Mouse (Mus musculus) right cerebral cortex, adult 2 months (tissue): ENCODE data around the gene Mgat5.

ENCODE experiments used
- DNase-seq, 2 experiments: peaks; one replicate each; pipeline ENCODE4 v3.0.0; 2021 to 2022; ENCODE audit warnings: low spot score in 2 of 2

Gene Mgat5

DNA sequence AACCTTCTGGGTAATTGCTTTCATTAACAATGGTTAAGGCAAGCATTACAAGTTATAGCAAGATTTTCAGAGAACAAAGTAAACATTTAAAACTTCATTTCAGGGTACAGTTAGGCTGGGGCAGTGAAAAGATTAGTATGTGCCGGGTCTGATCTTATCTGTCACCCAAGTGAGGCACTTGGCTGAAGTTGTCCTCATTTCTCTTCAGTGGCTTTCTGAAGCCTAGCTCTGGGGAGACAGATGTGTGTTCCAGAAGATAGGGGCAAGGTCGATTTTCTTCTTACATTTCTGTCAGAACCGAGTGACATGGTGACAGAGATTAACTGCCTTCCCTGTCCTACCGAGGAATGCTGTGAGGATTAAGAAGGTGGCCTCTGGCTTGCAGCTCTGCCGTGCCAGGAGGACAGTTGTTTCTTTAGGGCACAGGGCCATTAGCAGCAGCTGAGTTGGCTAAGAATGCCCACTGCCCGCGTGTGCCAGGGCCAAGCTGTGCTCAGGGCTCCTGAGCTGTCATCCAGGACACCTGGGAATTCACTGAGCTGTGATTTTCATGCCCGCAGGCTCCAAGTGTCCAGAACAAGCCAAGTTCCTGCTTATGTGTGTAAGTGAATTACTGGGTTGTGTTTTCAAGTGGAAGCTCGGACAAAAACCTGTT, 134.1 kb downstream of the Mgat5 start:
- no peak for DNase-seq

DNA sequence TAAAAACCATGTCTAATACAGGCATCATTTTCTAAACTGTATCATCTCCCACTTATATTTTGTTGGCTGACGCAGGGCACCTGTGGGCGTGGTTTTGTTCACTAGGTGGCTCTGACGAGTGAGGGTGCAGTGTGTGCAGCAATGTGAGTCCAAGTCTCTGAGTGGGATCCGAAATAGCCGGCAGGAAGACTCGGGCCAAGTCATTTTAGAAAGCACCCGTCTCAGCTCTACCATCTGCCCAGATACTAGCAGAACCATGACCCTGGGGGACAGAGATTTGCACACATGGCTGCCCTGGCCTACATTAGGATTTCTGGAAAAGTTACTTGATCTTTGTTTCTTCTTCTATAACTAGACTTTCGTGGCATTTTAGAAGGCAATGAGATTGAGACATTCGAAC, 135.5 kb downstream of the Mgat5 start:
- DNase-seq = no peak

DNA sequence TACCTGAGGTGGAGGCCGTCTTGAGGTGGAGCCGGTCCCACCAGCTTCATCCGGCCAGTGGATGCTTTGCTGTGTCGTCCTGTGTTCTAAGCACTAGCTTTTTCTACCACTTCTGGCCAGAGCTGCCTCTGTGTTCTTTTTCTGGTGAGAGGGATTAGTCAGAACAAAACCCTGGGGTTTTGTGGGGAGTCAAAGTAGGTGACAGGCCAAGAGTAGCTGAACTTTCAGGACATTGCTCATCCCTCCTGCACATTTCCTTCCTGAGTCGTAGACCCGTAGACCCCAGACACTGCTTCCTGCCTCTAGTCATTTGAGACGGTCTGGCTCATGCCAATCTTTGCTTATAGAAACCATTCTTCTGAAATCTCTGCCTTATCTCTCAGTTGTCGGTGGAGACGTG, 140.1 kb downstream of the Mgat5 start:
- no peak for DNase-seq

DNA sequence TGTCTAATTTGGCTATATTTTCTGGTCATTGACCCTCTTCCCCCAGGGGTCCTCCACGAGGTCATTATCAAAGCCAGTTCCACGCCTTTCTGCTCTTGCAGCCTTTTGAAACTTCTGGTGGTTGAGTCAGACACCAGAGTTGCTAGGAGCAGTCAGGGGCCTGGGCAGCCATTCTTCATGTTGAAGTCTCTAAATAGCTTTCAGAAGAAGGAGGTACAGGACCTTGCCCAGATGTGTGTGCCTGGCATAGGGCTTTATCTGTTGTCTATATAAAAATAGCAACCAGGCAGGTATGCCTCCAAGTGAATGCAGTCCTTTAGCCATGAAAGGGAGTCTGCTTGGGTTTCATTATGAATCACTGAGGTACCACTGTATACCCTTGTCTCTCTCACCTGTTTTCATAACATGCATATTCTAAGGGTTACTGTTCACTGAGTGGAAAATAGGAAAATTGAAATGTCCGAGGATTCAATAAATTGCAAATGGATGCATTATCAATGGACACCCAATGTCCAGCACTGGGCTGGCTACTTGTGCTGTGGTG, 141.9 kb downstream of the Mgat5 start:
- DNase-seq = no peak

DNA sequence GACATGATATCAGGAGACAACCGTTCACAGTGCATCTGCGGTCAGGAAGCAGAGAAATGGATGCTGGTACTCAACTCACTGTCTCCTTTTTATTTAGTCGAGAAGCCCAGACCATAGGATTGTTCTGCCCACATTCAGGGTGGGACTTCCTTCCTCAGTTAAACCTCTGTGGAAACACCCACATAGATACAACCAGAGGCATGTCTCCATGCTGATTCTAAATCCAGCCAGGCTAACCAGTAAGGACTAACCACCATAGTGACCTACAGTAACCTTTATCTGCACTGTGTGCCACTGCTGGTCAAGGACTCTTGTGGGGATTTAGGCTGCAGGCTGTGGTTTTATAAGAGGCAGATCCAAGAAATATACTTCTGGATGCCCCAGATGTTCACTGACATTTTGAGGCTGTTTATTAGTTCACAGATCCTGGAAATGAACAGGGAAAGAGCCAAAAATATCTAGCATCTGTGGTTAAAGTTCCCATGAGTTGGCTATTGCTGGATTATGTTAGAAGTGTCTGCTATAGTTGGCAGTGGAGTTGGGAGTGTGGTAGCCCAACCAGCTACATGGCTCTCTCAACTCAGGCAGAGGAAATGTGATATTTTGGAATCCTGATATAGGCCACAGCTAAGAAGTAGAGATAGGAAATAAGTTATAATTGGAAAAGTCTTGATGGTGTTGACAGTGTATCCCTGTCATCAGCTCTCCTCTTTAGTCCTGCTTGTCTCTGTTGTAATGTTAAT, 143.2 kb downstream of the Mgat5 start:
- DNase-seq = no peak

DNA sequence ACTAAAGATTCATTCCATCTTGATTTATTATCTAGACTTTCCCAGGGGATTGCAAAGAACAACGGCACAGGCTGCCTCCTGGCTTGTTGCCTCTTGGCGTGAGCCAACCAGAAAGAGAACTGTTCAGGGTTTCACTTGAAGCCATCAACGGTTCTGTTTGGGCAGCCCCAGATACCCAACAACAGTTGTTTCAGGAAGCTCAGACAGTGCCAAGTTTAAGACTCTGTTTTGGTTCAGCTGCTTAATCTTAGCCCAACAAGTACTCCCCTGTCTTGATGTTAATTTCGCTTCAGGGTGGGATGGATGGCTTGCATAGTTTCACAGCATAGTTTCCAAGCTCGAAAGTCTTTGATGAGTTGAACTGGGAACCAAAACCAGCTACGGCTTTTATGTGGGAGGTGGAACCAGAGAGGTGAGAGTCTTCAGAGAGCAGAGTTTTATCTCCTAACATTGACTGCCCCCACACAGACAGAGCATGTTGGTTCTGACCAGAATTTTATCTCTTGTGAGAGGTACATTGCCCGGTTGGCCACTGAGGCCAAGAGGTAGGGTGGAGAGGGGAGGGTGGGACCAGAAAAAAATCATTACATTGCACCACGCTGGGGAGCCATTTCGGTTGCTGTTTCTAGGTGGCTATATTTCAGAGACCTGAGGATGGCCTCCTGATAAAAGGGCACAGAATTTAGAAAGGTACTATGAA, 144.0 kb downstream of the Mgat5 start:
- no peak for DNase-seq

DNA sequence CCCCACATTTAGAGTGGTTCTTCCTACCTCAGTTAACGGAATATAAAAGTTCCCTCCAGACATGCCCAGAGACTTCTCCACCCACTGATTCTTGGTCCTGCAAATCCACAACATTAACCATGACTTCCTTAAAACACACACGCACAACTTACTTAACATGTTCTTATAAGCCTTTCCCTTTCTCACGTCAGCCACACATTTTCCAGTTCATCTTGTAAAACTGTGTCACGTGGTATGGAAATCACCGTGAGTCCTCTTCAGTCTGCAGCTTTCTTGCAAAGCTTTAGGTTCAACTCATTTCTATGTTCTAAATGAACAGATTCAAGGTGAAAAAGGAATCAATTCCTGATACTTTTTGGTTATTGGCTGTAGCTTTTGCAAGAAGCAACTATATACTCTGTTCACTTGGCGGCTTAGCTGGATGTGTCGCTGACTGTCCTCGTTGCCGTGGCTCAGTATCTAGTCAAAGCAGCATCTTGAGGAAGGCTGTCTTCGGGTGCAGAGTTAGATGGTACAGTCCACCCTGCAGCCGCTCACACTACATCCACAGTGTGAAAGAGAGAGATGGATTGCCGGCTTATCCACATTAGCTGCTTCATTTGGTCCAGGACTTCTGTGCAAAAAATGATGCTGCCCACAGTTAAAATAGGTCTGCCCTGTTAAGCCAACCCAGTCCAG, 146.7 kb downstream of the Mgat5 start:
- DNase-seq = peak in 1 of 2 experiments; percentile 19

DNA sequence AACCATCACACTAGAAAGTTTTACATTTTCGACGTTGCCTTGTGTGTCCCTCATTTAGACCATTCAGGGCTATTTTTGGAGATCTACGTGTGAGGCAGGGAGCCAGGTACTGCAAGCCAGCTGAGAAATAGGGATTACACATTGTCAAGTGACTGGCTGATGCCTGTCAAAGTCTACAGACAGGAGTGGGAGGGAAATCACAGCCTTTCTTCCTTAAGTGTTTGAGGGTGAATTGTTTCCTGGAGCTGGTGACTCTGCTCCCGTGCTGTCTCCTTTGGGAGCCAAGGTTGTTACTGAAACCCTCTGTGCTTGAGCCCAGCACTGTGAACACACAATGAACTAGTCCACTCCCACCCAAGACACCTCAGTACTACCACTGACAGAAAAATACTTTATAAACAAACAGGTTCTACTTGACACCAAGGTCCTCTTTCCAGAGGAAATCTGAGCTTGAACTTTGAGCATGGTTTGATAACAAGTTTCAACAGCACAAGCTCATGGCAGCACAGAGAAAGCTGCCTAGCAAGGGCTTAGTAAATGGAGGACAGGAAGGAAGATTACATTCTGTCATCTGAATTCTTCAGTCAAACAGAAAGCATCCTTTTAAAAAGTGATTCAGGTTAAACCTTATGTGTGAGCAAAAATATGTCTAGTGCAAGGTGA, 147.4 kb downstream of the Mgat5 start:
- no peak for DNase-seq

DNA sequence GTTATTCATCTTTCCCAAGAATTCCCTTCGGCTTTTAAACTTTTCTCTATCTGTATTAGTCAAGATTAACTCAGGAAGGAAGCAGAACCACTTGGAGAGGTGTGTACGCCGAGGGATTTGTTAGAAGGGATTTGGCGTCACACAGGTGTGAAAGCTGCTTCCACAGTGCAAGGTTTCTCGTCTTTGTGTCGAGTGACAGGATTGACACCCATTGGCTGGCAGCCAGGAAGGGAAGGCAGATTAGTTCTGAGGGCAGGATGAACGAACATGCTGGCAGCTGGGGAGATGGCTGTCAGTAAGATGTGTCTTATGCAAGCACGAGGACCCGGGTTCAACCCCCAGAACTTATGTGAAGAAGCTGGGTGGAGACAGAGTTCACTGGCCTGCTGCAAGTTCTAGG, 148.6 kb downstream of the Mgat5 start:
- DNase-seq = no peak

DNA sequence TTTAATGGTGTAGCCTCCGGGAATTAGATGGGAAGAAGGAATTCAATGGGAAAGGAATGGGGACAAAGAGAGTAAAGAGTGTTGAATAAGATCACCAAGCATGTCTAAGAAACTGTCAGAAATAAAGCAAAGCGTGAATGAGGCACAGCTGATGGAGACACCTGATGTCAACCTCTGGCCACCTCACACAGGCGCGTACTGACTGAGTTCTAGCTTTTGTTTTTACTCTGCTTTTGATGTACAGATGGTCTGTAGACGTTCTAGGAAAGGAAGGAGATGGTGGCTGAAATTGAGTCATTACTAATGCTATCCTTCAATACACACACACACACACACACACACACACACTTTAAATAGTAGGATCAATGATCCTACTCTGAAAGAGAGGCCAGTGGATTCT, 149.3 kb downstream of the Mgat5 start:
- DNase-seq = no peak

DNA sequence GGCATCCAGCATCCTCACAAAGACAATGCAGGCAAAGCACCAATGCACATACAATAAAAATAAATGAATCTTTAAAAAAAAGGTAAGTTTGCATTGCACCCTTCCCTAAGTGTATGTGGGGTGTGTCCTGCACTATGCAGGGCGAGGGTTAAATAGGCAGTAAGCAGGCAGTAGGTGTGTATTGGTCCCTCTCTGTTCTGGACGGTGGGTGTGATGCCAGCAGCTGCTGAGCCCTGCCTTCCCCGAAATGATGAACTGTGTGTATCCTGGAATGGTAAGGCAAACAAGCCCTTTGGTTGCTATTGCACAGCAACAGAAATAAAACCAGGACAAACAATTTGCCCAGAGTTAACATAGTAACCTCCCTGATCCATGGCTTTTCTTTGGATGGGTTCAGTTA, 150.2 kb downstream of the Mgat5 start:
- DNase-seq = no peak

DNA sequence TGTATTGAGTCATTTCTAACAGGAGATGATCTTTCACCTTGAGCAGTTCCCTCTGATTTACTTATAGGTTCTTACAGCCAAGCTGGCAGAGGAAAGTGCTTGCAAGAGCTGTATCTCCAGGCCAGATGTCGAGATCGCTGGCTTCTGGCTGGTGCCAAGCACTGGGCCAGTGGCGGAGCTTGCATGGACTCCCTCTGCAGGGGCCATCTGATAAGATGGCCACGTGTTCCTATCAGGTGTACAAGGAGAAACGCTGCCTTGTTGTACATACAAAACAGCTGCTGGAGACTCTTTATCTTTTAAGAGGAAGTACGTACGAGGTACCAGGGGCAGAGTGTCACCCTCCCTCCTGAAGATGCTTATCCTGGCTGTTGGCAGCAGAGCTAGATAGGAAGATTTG, 158.8 kb downstream of the Mgat5 start:
- no peak for DNase-seq

DNA sequence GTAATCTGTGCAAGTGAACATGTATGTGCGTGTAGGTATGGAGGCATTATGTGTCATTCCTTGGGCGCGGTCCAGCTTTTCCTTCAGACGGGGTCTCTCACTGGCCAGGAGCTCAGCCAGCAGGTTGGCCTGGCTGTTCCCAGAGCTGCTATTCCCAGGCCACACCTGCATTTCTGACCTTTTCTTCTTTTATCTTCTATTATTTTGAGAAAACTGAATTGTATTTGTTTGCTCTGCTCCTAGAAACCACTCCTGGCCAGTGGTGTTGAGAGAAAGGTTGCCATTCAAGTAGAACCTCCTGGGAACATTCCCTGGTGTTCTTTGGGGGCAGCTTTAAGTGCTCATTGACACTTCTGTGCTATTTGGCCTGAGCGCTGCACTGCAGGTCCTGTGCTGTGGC, 160.9 kb downstream of the Mgat5 start:
- no peak for DNase-seq

DNA sequence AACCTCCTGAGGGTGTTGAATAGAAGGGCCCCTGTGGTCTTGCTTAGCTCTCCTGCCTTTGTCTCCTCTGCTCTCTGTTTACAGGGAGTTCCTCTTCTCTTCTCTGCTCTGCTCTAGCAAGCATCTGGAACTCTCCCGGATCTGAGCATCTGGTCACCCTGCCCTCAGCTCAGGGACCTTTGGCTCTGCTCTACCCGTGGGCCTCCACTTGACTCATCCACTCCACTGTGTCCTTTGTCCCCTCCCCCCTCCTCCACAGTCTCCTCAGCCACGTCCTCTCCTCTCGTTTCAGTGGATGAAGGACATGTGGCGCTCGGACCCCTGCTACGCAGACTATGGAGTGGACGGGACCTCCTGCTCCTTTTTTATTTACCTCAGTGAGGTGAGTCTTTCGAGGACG, 161.3 kb downstream of the Mgat5 start:
- no peak for DNase-seq

DNA sequence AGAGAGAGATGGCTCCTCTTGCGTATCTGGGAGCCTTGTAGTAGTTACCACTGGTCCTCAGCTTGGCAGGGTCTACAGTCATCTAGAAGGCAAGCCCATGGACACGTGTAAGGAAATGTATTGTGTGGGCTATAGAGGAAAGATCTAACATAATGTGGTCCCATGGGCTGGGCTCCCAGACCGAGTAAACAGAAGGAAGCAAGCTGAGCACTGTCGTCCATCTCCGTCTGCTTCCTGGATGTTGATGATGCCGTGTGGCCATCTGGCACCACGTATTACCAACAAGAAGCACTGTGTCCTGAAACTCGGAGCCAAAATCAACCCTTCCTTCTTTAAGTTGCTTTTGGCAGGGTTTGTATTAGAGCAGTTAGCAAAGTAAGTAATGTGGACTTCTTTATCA, 163.7 kb downstream of the Mgat5 start:
- DNase-seq = no peak

DNA sequence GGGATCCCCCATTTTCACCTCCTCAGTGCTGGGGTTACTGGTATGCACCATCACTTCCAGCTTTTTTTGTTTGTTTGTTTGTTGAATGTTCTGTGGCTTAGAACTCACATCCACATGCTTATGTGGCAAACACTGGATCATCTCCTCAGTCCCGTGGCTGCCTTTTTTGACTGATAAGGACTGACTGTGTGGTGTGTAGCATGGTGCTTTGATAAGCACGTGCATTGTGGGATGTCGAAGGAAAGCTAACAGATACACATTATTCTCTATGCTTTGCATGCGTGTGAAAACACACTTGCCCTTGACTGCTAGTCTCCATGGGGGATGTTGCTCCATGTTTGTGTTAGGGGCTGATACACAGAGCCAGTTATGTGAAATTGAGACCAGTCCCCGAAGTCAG, 164.7 kb downstream of the Mgat5 start:
- no peak for DNase-seq

DNA sequence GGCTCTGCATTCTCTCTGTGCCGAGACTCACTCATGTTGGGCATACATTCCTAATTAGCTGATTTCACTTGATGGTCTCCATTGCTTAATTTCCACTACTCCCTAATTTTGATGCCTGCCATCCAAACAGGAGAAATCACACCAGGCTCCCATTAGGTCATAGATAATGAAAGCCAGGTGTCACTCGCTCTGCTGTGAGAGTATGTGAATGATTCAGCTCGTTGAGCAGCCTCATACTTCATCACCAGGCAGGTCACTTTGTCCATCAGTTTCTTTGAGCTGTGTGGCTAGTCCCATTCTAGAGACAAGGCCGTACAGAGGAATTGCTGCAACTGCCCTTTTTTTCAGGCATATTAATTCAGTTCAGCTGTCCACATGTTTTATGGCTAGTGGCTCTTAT, 167.3 kb downstream of the Mgat5 start:
- no peak for DNase-seq

DNA sequence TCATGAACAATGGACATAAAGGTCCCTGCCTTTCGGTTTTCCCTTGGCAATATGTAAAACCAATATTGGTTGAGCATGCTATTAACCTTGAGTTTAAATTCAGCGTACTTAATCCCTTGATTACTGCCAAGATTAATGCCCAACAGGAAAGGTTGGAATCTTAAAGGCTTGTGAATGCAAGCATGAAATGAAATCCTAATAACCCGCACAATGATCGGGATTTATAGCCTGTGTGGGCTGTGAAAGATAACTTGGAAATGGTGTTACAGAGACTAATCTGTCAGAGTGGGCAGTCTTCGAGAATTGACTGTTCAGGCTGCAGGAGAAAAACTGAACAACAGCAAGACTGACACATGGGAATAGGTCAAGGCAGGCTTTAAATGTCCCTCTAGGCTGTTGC, 168.7 kb downstream of the Mgat5 start:
- DNase-seq = no peak

DNA sequence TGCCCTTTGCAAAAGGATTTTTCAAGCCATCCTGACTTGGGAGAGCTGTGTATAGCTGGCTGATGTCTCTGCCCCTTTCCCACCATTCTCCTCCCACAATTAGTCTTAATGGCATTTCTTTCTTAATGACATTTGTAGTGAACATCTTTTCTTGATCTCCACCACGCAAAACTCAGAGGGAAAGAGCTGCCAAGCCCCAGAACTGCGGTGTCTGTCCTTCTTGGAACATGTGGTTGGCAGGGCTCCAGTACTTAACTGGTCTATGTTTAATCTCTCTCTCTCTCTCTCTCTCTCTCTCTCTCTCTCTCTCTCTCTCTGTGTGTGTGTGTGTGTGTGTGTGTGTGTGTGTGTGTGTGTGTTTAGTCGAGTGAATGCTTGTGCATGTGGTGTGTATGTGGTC, 169.3 kb downstream of the Mgat5 start:
- DNase-seq = peak in 1 of 2 experiments; percentile 23

DNA sequence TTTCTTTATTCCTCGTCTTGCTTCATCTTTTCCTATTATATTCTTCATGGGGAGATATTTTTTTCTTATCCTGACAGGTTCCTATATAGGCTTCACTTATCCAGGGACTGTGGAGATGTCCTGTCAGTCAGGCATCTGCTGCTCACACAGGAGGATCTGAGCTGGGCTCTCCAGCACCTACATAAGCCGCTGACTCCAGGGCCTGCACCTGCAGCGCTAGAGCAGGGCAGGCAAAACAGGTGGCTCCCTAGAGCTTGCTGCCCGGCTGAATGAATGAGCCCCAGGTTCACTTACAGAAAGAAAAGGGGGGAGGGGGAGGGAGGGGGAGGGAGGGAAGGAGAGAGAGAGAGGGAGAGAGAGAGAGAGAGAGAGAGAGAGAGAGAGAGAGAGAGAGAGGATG, 175.3 kb downstream of the Mgat5 start:
- no peak for DNase-seq

DNA sequence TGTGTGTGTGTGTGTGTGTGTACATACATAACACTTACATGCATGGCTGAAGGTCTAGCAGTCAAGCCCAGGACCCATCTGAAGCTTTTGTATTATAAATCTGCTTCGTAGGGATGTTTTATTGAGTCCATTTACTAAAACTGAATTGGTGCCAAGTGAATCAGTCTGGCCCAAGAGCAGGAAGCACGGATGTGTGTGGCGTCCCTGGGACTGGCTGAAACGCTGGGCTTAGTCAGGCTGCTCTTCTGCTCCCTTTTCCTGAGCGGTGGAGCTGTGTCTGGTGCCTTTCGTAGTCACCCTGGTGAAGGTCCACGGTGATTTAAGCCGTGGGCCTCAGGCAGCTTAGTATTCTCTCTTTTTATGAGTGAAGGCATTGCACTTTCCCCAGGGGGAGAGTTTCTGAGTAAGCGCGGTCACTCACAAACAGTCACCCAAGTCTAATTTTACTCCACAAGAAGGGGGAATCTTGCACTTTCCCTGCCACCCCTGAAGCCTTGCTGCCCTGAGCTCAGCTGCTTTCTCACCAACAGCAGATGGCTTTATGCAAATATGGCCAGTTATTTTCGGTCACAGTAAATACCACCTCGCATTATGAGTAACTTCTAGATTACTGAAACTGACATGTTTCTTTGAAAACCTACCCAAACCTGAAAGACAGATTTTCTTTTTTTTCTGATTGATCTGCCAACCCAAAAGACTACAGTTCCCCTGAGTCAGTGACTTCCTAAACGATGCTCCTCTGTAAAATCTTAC, 176.1 kb downstream of the Mgat5 start:
- DNase-seq = peak; percentile 25 to 32
